Mouse (Mus musculus): ENCODE results near the gene Trim16. TPM values are rescaled to one million over a fixed set of nuclear protein-coding genes. Genes with fewer than 3 reads are reported as not detected.

Gene Trim16
- polyA plus RNA-seq, 1 experiment = 24.2 TPM

- Histone ChIP-seq H3K79me2 (ENCODE audit: control insufficient read depth, insufficient read depth) (no peaks in the 10 kb centered on the region), H3K4me3 (ENCODE audit: insufficient read depth, poor library complexity, severe bottlenecking) (no peak overlapping the region), H3ac (ENCODE audit: control insufficient read depth, insufficient read length, low read depth) (no peak overlapping the region), H3K36me3 (ENCODE audit: control insufficient read depth, insufficient read depth) (no peaks in the 10 kb centered on the region), H3K79me3 (ENCODE audit: low read depth) (no peaks in the 10 kb centered on the region), H3K27me3 (ENCODE audit: control insufficient read depth, insufficient read depth, insufficient read length) (peaks cover 3% of the 10 kb centered on the region)
- TF ChIP-seq USF1 (IDR thresholded peaks at IDR 0.05; ENCODE audit: low read depth) (no peak), CEBPB (IDR thresholded peaks at IDR 0.05; ENCODE audit: low read depth) (no peak), MYOG (IDR thresholded peaks at IDR 0.05; ENCODE audit: control insufficient read depth, extremely low read depth, insufficient read length) (no peak), FOSL1 (IDR thresholded peaks at IDR 0.05; ENCODE audit: insufficient read depth, low read length, poor library complexity, severe bottlenecking) (no peak), CTCF (IDR thresholded peaks at IDR 0.05; ENCODE audit: control insufficient read depth, insufficient read depth, insufficient read length) (no peak), MAX (IDR thresholded peaks at IDR 0.05) (no peak)
Observed at GRCm38 (mm10) chr11:62807965-62808364, 12.1 kb upstream of the Trim16 start.

GRCm38 (mm10) chr11:62809201-62809600, 10.8 kb upstream of the Trim16 start:
- Histone ChIP-seq H3K4me3 (ENCODE audit: insufficient read depth, poor library complexity, severe bottlenecking) (no peak overlapping the region), H3K36me3 (ENCODE audit: control insufficient read depth, insufficient read depth) (no peaks in the 10 kb centered on the region), H3K27me3 (ENCODE audit: control insufficient read depth, insufficient read depth, insufficient read length) (peaks cover 3% of the 10 kb centered on the region), H3K79me2 (ENCODE audit: control insufficient read depth, insufficient read depth) (no peaks in the 10 kb centered on the region), H3K79me3 (ENCODE audit: low read depth) (no peaks in the 10 kb centered on the region), H3ac (ENCODE audit: control insufficient read depth, insufficient read length, low read depth) (no peak overlapping the region)
- no peak for TF ChIP-seq FOSL1 (IDR thresholded peaks at IDR 0.05; ENCODE audit: insufficient read depth, low read length, poor library complexity, severe bottlenecking)
- no peak for TF ChIP-seq MAX (IDR thresholded peaks at IDR 0.05)
- TF ChIP-seq USF1 (IDR thresholded peaks at IDR 0.05; ENCODE audit: low read depth) = no peak
- TF ChIP-seq MYOD1 (IDR thresholded peaks at IDR 0.05; ENCODE audit: control insufficient read depth, insufficient read length, low read depth) = no peak
- TF ChIP-seq CTCF (IDR thresholded peaks at IDR 0.05; ENCODE audit: control insufficient read depth, insufficient read depth, insufficient read length) = no peak
- TF ChIP-seq MYOG (IDR thresholded peaks at IDR 0.05; ENCODE audit: control insufficient read depth, extremely low read depth, insufficient read length) = no peak
- no peak for TF ChIP-seq CEBPB (IDR thresholded peaks at IDR 0.05; ENCODE audit: low read depth)

GRCm38 (mm10) chr11:62812268-62812667, 7.8 kb upstream of the Trim16 start:
- Histone ChIP-seq H3K79me2 (ENCODE audit: control insufficient read depth, insufficient read depth) (no peaks in the 10 kb centered on the region), H3K36me3 (ENCODE audit: control insufficient read depth, insufficient read depth) (no peaks in the 10 kb centered on the region), H3K4me3 (ENCODE audit: insufficient read depth, poor library complexity, severe bottlenecking) (no peak overlapping the region), H3K79me3 (ENCODE audit: low read depth) (no peaks in the 10 kb centered on the region), H3ac (ENCODE audit: control insufficient read depth, insufficient read length, low read depth) (no peak overlapping the region), H3K27me3 (ENCODE audit: control insufficient read depth, insufficient read depth, insufficient read length) (no peaks in the 10 kb centered on the region)
- TF ChIP-seq MYOG (IDR thresholded peaks at IDR 0.05; ENCODE audit: control insufficient read depth, extremely low read depth, insufficient read length) (no peak), CEBPB (IDR thresholded peaks at IDR 0.05; ENCODE audit: low read depth) (no peak), FOSL1 (IDR thresholded peaks at IDR 0.05; ENCODE audit: insufficient read depth, low read length, poor library complexity, severe bottlenecking) (no peak), MAX (IDR thresholded peaks at IDR 0.05) (no peak), CTCF (IDR thresholded peaks at IDR 0.05; ENCODE audit: control insufficient read depth, insufficient read depth, insufficient read length) (no peak), USF1 (IDR thresholded peaks at IDR 0.05; ENCODE audit: low read depth) (no peak), MYOD1 (IDR thresholded peaks at IDR 0.05; ENCODE audit: control insufficient read depth, insufficient read length, low read depth) (no peak)

- no peaks in the 10 kb centered on the region for H3K36me3 ChIP-seq (ENCODE audit: control insufficient read depth, insufficient read depth)
- no peak overlapping the region for H3K4me3 ChIP-seq (ENCODE audit: insufficient read depth, poor library complexity, severe bottlenecking)
- H3K79me2 ChIP-seq (ENCODE audit: control insufficient read depth, insufficient read depth) = no peaks in the 10 kb centered on the region
- no peak overlapping the region for H3ac ChIP-seq (ENCODE audit: control insufficient read depth, insufficient read length, low read depth)
- H3K79me3 ChIP-seq (ENCODE audit: low read depth) = no peaks in the 10 kb centered on the region
- no peak for TF ChIP-seq MAX (IDR thresholded peaks at IDR 0.05)
- TF ChIP-seq MYOD1 (IDR thresholded peaks at IDR 0.05; ENCODE audit: control insufficient read depth, insufficient read length, low read depth) = no peak
- TF ChIP-seq USF1 (IDR thresholded peaks at IDR 0.05; ENCODE audit: low read depth) = no peak
- TF ChIP-seq CTCF (IDR thresholded peaks at IDR 0.05; ENCODE audit: control insufficient read depth, insufficient read depth, insufficient read length) = no peak
- no peak for TF ChIP-seq CEBPB (IDR thresholded peaks at IDR 0.05; ENCODE audit: low read depth)
- TF ChIP-seq FOSL1 (IDR thresholded peaks at IDR 0.05; ENCODE audit: insufficient read depth, low read length, poor library complexity, severe bottlenecking) = no peak
- no peak for TF ChIP-seq MYOG (IDR thresholded peaks at IDR 0.05; ENCODE audit: control insufficient read depth, extremely low read depth, insufficient read length)
- no peaks in the 10 kb centered on the region for H3K27me3 ChIP-seq (ENCODE audit: control insufficient read depth, insufficient read depth, insufficient read length)
Observed at GRCm38 (mm10) chr11:62813497-62813896, 6.5 kb upstream of the Trim16 start.

GRCm38 (mm10) chr11:62813970-62814624, 5.9 kb upstream of the Trim16 start:
- no peak for TF ChIP-seq FOSL1 (IDR thresholded peaks at IDR 0.05; ENCODE audit: insufficient read depth, low read length, poor library complexity, severe bottlenecking)
- TF ChIP-seq MYOD1 (IDR thresholded peaks at IDR 0.05; ENCODE audit: control insufficient read depth, insufficient read length, low read depth) = no peak
- TF ChIP-seq CEBPB (IDR thresholded peaks at IDR 0.05; ENCODE audit: low read depth) = peak; percentile 13
- TF ChIP-seq USF1 (IDR thresholded peaks at IDR 0.05; ENCODE audit: low read depth) = no peak
- H3K36me3 ChIP-seq (ENCODE audit: control insufficient read depth, insufficient read depth) = no peaks in the 10 kb centered on the region
- no peaks in the 10 kb centered on the region for H3K79me3 ChIP-seq (ENCODE audit: low read depth)
- no peaks in the 10 kb centered on the region for H3K27me3 ChIP-seq (ENCODE audit: control insufficient read depth, insufficient read depth, insufficient read length)
- H3K4me3 ChIP-seq (ENCODE audit: insufficient read depth, poor library complexity, severe bottlenecking) = no peak overlapping the region
- no peaks in the 10 kb centered on the region for H3K79me2 ChIP-seq (ENCODE audit: control insufficient read depth, insufficient read depth)
- H3ac ChIP-seq (ENCODE audit: control insufficient read depth, insufficient read length, low read depth) = no peak overlapping the region

GRCm38 (mm10) chr11:62814625-62815024, 5.4 kb upstream of the Trim16 start:
- H3K36me3 ChIP-seq (ENCODE audit: control insufficient read depth, insufficient read depth) = no peaks in the 10 kb centered on the region
- no peak overlapping the region for H3ac ChIP-seq (ENCODE audit: control insufficient read depth, insufficient read length, low read depth)
- no peaks in the 10 kb centered on the region for H3K79me2 ChIP-seq (ENCODE audit: control insufficient read depth, insufficient read depth)
- H3K4me3 ChIP-seq (ENCODE audit: insufficient read depth, poor library complexity, severe bottlenecking) = no peak overlapping the region
- TF ChIP-seq MAX (IDR thresholded peaks at IDR 0.05) (peak; percentile 44), USF1 (IDR thresholded peaks at IDR 0.05; ENCODE audit: low read depth) (peak; percentile 43), CEBPB (IDR thresholded peaks at IDR 0.05; ENCODE audit: low read depth) (no peak), MYOD1 (IDR thresholded peaks at IDR 0.05; ENCODE audit: control insufficient read depth, insufficient read length, low read depth) (no peak), MYOG (IDR thresholded peaks at IDR 0.05; ENCODE audit: control insufficient read depth, extremely low read depth, insufficient read length) (no peak), FOSL1 (IDR thresholded peaks at IDR 0.05; ENCODE audit: insufficient read depth, low read length, poor library complexity, severe bottlenecking) (no peak)
- no peaks in the 10 kb centered on the region for H3K79me3 ChIP-seq (ENCODE audit: low read depth)
- H3K27me3 ChIP-seq (ENCODE audit: control insufficient read depth, insufficient read depth, insufficient read length) = no peaks in the 10 kb centered on the region
